Mouse (Mus musculus) kidney, postnatal 10 days (tissue): ENCODE measurements around the gene Gdpd5.
"Not testable (repeated sequence)": the region's sequence is repeated elsewhere in the genome, so short reads cannot be mapped to it uniquely, and the experiment has no call there.

ENCODE experiments used
- DNase-seq: peaks from one replicate; pipeline ENCODE4 v3.0.0; 2021; ENCODE audit warnings: mixed read lengths

The Gdpd5 gene

GRCm38 (mm10) chr7:99482637-99483036, 101.4 kb downstream of the Gdpd5 start:
- DNase-seq, result no peak

GRCm38 (mm10) chr7:99483271-99483923, 102.2 kb downstream of the Gdpd5 start, which contains the start of gene Rps3:
Gene Rps3, minus strand, starts transcription at chr7:99483738.
- peak; percentile 96 for DNase-seq

- no peak for DNase-seq
Measured at GRCm38 (mm10) chr7:99483924-99484319, 102.7 kb downstream of the Gdpd5 start.

- no peak for DNase-seq
Measured at GRCm38 (mm10) chr7:99484679-99485078, 103.5 kb downstream of the Gdpd5 start.

GRCm38 (mm10) chr7:99489708-99490107, 108.5 kb downstream of the Gdpd5 start:
- DNase-seq, result no peak

- DNase-seq, result peak; percentile 28
Measured at GRCm38 (mm10) chr7:99499128-99499527, 117.9 kb downstream of the Gdpd5 start.

GRCm38 (mm10) chr7:99500201-99500600, 119.0 kb downstream of the Gdpd5 start:
- DNase-seq, result peak; percentile 93

- DNase-seq, result no peak
Measured at GRCm38 (mm10) chr7:99500655-99501054, 119.4 kb downstream of the Gdpd5 start.

- no peak for DNase-seq
Measured at GRCm38 (mm10) chr7:99501148-99501547, 119.9 kb downstream of the Gdpd5 start.

- DNase-seq, result no peak
Measured at GRCm38 (mm10) chr7:99504556-99504955, 123.3 kb downstream of the Gdpd5 start.

GRCm38 (mm10) chr7:99508187-99508586, 127.0 kb downstream of the Gdpd5 start:
- DNase-seq, result not testable (repeated sequence)

GRCm38 (mm10) chr7:99510087-99510501, 128.9 kb downstream of the Gdpd5 start:
- DNase-seq, result peak; percentile 72
